Mouse (Mus musculus): ENCODE results near the gene Ddx49. TPM values are rescaled to one million over a fixed set of nuclear protein-coding genes. Genes with fewer than 3 reads are reported as not detected.

The Ddx49 gene
- polyA plus RNA-seq, 1 experiment from 2014 or later = 58.9 TPM

DNA sequence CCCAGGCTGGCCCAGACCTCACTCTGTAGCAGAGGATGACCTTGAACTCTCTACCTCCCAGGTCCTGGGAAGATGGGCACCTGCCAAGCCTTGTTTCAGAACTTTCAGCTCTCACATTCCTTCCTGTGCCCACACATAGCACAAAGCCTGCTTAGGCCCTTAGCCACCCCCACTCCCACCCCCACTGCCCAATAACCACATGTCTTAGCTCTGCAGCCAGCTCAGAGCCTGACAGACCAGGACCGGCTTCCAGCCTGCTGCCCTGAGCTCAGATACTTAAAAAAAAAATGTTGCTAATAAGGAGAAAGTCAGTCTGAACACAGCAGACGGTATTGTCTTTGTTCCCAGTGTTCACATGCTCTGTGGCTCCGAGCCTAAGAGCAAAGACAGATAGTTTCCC, 21.3 kb downstream of the Ddx49 start:
- no peak overlapping the region for H3K9ac ChIP-seq
- ATAC-seq (ENCODE audit: insufficient number of reproducible peaks, insufficient read depth, low FRiP score, low TSS enrichment) = no peak
- no peak overlapping the region for H3K4me2 ChIP-seq (replicated peaks)
- 44% methylated on average over 3 of the region's 3 CpGs for WGBS
- H3K4me1 ChIP-seq = peaks cover 14% of the 10 kb centered on the region
- H3K27me3 ChIP-seq = no peaks in the 10 kb centered on the region
- peaks cover 15% of the 10 kb centered on the region for H3K36me3 ChIP-seq
- no peak overlapping the region for H3K4me3 ChIP-seq
- H3K9me3 ChIP-seq = no peaks in the 10 kb centered on the region
- no peak overlapping the region for H3K27ac ChIP-seq

GRCm38 (mm10) chr8:70279266-70279665, 23.0 kb downstream of the Ddx49 start:
- Histone ChIP-seq H3K27ac (peak overlapping the region; percentile 26; the same call in 1 of the 2 replicates), H3K36me3 (no peaks in the 10 kb centered on the region), H3K9ac (no peak overlapping the region), H3K4me1 (peaks cover 8% of the 10 kb centered on the region), H3K4me2 (replicated peaks) (no peak overlapping the region), H3K4me3 (no peak overlapping the region), H3K9me3 (no peaks in the 10 kb centered on the region), H3K27me3 (no peaks in the 10 kb centered on the region)
- no peak for ATAC-seq (ENCODE audit: insufficient number of reproducible peaks, insufficient read depth, low FRiP score, low TSS enrichment)
- 45% methylated on average over 8 of the region's 8 CpGs for WGBS

DNA sequence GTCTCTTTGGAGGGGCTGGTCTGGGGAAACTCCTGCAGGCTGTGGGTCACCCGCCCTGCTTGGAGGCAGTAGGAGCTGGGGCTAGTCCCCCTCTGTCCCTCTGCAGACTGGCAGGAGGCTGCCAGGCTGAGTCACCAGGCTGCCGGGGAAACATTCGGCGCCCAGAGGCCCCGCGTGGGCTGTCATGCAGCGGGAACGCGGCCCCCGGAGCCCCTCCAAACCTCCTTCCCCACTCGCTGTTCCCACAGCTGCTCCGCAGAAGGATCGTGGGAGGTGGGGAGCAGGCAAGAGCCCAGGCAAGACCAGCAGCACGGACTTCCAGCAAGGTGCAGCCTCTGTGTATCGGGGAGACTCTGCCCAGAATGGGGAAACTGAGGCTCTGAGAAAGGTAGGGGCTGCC, 24.1 kb downstream of the Ddx49 start:
- Histone ChIP-seq H3K4me1 (no peaks in the 10 kb centered on the region; the same call in 1 of the 2 replicates), H3K36me3 (no peaks in the 10 kb centered on the region), H3K4me2 (replicated peaks) (no peak overlapping the region), H3K9me3 (no peaks in the 10 kb centered on the region), H3K9ac (no peak overlapping the region), H3K27me3 (no peaks in the 10 kb centered on the region), H3K27ac (no peak overlapping the region), H3K4me3 (no peak overlapping the region)
- no peak for ATAC-seq (ENCODE audit: insufficient number of reproducible peaks, insufficient read depth, low FRiP score, low TSS enrichment)
- whole genome bisulfite sequencing = 67% methylated on average over 15 of the region's 15 CpGs

DNA sequence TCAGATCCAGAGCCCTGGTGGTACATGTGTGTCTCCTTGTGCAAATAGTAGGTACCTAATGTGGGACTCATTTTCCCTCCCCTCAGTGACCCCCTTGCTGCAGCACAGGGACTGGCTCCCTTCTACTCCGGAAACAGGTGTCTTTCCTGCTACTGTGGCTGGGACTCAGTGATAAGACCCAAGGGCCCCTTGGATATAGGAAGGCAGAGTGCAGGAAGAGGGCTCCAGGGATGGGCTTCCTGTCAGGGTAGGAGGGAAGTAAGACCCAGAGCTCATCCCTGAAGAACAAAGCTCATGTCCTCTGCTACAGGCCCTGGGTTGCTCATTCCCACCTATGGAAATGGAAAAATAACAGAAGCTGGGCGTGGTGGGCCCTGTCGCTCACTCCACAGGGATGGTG, 25.8 kb downstream of the Ddx49 start:
- no peak overlapping the region for H3K4me2 ChIP-seq (replicated peaks)
- no peaks in the 10 kb centered on the region; the same call in 1 of the 2 replicates for H3K4me1 ChIP-seq
- 81% methylated on average over 3 of the region's 3 CpGs for WGBS
- H3K27me3 ChIP-seq = no peaks in the 10 kb centered on the region
- no peak overlapping the region for H3K27ac ChIP-seq
- H3K36me3 ChIP-seq = no peaks in the 10 kb centered on the region
- no peaks in the 10 kb centered on the region for H3K9me3 ChIP-seq
- ATAC-seq (ENCODE audit: insufficient number of reproducible peaks, insufficient read depth, low FRiP score, low TSS enrichment) = no peak
- H3K9ac ChIP-seq = no peak overlapping the region
- H3K4me3 ChIP-seq = no peak overlapping the region

GRCm38 (mm10) chr8:70274350-70274749, 27.9 kb downstream of the Ddx49 start:
- H3K36me3 ChIP-seq = no peaks in the 10 kb centered on the region
- no peak overlapping the region for H3K4me2 ChIP-seq (replicated peaks)
- H3K9me3 ChIP-seq = no peaks in the 10 kb centered on the region
- ATAC-seq (ENCODE audit: insufficient number of reproducible peaks, insufficient read depth, low FRiP score, low TSS enrichment) = no peak
- H3K27ac ChIP-seq = no peak overlapping the region
- H3K4me1 ChIP-seq = no peaks in the 10 kb centered on the region; the same call in 1 of the 2 replicates
- no peak overlapping the region for H3K9ac ChIP-seq
- H3K27me3 ChIP-seq = no peaks in the 10 kb centered on the region
- no peak overlapping the region for H3K4me3 ChIP-seq

DNA sequence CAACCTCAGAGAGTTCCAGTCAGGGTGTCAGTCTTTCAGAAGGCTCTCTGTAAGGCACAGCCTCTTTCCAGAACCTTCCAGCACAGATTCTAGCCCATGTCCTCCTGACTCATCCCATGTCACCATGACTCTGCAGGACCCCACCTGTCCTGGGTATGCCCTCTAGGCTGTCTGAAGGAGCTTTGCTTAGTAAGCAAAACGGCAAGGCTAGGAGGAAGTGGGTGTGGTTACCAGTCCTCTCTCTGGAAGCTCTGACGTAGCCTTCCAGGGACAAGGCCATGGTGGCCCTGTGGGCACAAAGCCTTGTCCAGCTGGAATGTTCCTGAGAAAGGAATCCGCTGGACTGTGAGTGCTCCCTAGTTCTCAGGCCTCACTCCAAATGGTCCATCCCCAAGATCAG, 29.3 kb downstream of the Ddx49 start:
- Histone ChIP-seq H3K4me2 (replicated peaks) (no peak overlapping the region), H3K36me3 (no peaks in the 10 kb centered on the region), H3K27me3 (no peaks in the 10 kb centered on the region), H3K27ac (no peak overlapping the region), H3K9me3 (no peaks in the 10 kb centered on the region), H3K4me3 (no peak overlapping the region), H3K4me1 (no peaks in the 10 kb centered on the region; the same call in 1 of the 2 replicates), H3K9ac (no peak overlapping the region)
- ATAC-seq (ENCODE audit: insufficient number of reproducible peaks, insufficient read depth, low FRiP score, low TSS enrichment) = no peak
- 44% methylated on average over 3 of the region's 3 CpGs for WGBS

DNA sequence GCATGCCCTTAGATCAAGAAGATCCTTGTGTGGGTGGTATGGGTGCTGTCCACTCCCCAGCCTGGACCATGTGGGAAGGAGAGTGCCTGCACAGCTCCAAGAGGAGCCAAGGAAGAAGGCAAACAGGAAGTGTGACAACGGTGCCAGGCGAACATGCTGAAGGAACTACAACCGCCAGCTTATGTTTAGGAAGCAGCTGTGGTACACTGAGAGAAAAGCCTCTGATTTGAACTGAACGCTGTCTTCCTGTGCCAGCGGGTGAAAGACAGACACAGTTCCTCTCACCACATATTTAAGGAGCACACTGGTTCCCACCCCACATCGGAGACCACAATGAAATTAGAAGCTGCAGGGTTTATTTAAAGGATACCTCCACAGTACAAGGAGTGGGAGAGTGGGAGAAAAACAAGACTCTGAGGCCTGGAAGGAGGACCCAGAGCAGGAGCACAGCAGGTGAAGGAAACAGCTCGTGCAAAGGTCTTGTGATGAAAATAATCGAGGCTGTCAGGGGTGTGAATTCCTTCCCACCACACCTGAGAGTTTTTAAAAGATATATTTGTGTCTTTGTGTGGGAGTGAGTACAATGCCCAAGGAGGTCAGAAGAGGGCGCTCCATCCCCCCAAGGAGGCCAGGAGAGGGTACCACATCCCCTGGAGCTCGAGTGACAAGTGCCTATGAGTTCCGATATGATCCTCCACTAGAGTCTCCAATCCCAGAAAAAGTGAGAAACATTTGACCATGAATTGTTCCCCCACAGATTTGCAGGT, 33.3 kb downstream of the Ddx49 start:
- Histone ChIP-seq H3K27ac (no peak overlapping the region; the same call in 1 of the 2 replicates), H3K9ac (no peak overlapping the region), H3K4me1 (no peaks in the 10 kb centered on the region), H3K4me3 (no peak overlapping the region), H3K9me3 (no peaks in the 10 kb centered on the region), H3K27me3 (no peaks in the 10 kb centered on the region), H3K4me2 (replicated peaks) (no peak overlapping the region), H3K36me3 (peaks cover 19% of the 10 kb centered on the region)
- no peak for ATAC-seq (ENCODE audit: insufficient number of reproducible peaks, insufficient read depth, low FRiP score, low TSS enrichment)
- 50% methylated on average over 11 of the region's 11 CpGs for WGBS

DNA sequence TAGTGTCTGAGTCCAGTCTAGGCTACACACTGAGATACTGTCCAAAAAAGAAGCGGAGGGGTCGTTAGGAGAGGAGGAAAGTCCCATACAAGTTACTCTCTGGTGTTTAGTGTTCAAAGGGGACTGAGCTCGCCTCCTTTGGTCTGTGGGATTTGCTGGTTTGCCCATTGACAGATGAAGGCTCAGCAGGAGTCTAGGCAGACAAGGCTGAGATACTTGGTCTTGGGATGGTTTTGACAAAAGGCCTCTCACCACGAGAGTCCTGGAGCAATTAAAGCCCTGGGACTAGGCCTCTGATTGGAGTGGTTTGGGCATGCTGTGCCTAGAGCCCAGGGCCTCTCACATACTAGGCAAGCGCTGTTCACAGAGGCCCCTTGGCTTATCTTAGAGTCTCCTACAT, 34.0 kb downstream of the Ddx49 start:
- H3K4me2 ChIP-seq (replicated peaks) = no peak overlapping the region
- H3K36me3 ChIP-seq = peaks cover 26% of the 10 kb centered on the region
- no peak overlapping the region for H3K9ac ChIP-seq
- ATAC-seq (ENCODE audit: insufficient number of reproducible peaks, insufficient read depth, low FRiP score, low TSS enrichment) = no peak
- no peak overlapping the region; the same call in 1 of the 2 replicates for H3K27ac ChIP-seq
- H3K4me3 ChIP-seq = no peak overlapping the region
- no peaks in the 10 kb centered on the region for H3K4me1 ChIP-seq
- H3K9me3 ChIP-seq = no peaks in the 10 kb centered on the region
- WGBS = 56% methylated on average over 5 of the region's 5 CpGs
- no peaks in the 10 kb centered on the region for H3K27me3 ChIP-seq

DNA sequence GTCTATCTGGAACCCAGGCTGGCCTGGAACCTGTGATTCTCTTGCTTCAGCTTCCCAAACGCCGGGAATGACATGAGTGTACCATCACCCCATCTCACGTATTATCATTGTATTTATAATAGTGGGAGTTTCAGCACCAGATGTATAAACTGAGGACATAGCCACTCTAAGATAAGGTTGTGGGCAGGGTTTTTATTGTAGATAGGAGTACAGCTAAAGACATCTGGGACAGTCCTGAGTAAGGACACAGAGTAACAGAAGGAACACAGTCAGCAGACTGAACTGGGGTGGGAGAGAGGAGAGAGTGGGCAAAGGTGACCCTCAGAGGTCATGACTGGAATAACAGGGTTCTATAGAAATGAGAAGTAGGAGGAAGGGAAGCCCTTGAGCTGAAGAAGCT, 34.6 kb downstream of the Ddx49 start:
- no peak overlapping the region for H3K27ac ChIP-seq
- 86% methylated on average over 3 of the region's 3 CpGs for WGBS
- H3K4me3 ChIP-seq = no peak overlapping the region
- H3K36me3 ChIP-seq = peaks cover 32% of the 10 kb centered on the region
- H3K4me1 ChIP-seq = no peaks in the 10 kb centered on the region
- H3K9ac ChIP-seq = no peak overlapping the region
- no peak for ATAC-seq (ENCODE audit: insufficient number of reproducible peaks, insufficient read depth, low FRiP score, low TSS enrichment)
- H3K4me2 ChIP-seq (replicated peaks) = no peak overlapping the region
- H3K27me3 ChIP-seq = no peaks in the 10 kb centered on the region
- no peaks in the 10 kb centered on the region for H3K9me3 ChIP-seq

- peaks cover 98% of the 10 kb centered on the region for H3K36me3 ChIP-seq
- H3K4me1 ChIP-seq = no peaks in the 10 kb centered on the region
- no peak overlapping the region for H3K27ac ChIP-seq
- H3K27me3 ChIP-seq = no peaks in the 10 kb centered on the region
- H3K9me3 ChIP-seq = no peaks in the 10 kb centered on the region
- H3K4me2 ChIP-seq (replicated peaks) = no peak overlapping the region
- H3K4me3 ChIP-seq = no peak overlapping the region
- no peak for ATAC-seq (ENCODE audit: insufficient number of reproducible peaks, insufficient read depth, low FRiP score, low TSS enrichment)
- WGBS = 92% methylated on average over 2 of the region's 2 CpGs
- H3K9ac ChIP-seq = no peak overlapping the region
These were observed 43.2 kb downstream of the Ddx49 start for GRCm38 (mm10) chr8:70259043-70259442.

DNA sequence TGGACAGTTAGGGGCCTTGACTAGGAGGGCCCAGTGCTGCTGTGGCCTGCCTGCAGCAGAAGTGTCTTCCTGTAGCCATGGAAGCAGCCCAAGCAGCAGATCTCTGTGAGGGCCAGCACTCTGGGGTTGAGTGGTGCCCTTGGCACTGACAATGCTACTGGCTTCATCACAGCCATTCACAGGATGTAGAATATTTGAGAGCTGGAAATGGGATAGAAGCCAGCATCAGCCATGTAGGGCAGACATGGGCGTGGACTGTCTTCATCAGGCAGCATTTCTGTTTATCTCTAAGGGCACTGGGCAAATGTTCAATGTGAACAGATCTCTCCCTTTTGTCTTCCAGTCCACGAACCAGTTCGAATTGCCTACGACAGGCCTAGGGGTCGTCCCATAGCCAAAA, 43.7 kb downstream of the Ddx49 start:
- Histone ChIP-seq H3K9me3 (no peaks in the 10 kb centered on the region), H3K27me3 (no peaks in the 10 kb centered on the region), H3K4me3 (no peak overlapping the region), H3K9ac (no peak overlapping the region), H3K4me2 (replicated peaks) (no peak overlapping the region), H3K36me3 (peaks cover 98% of the 10 kb centered on the region), H3K27ac (no peak overlapping the region), H3K4me1 (no peaks in the 10 kb centered on the region)
- no peak for ATAC-seq (ENCODE audit: insufficient number of reproducible peaks, insufficient read depth, low FRiP score, low TSS enrichment)
- WGBS = 92% methylated on average over 5 of the region's 5 CpGs

DNA sequence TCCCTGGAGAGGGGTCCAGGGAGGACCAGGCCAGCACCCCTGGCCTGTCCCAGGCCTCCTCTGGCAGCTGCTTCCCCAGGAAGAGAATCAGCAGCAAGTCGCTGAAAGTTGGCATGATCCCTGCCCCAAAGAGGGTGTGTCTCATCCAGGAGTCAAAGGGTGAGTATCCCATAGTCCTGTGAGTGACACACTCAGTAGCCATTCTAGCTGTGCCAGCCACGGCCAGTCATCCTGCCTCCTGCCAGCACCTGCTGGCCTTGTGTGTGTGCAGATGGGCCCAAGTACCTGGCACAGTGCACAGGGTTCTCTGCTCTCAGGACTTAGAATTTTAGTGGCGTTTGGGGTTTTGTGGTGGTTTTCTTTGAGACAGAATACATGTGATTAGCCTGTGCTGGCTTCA, 44.8 kb downstream of the Ddx49 start:
- H3K9me3 ChIP-seq = no peaks in the 10 kb centered on the region
- H3K9ac ChIP-seq = no peak overlapping the region; the same call in 1 of the 2 replicates
- no peaks in the 10 kb centered on the region for H3K27me3 ChIP-seq
- H3K4me2 ChIP-seq (replicated peaks) = no peak overlapping the region
- WGBS = 88% methylated on average over 3 of the region's 3 CpGs
- H3K27ac ChIP-seq = no peak overlapping the region
- H3K4me1 ChIP-seq = no peaks in the 10 kb centered on the region
- H3K36me3 ChIP-seq = peaks cover 98% of the 10 kb centered on the region
- H3K4me3 ChIP-seq = no peak overlapping the region
- no peak for ATAC-seq (ENCODE audit: insufficient number of reproducible peaks, insufficient read depth, low FRiP score, low TSS enrichment)

All from embryonic facial prominence, embryonic 12.5 days (tissue).